Mouse (Mus musculus): ENCODE measurements around the gene H2-T23.
A peak's percentile ranks its signal among the peaks of the same experiment; 100 is the strongest.

Gene H2-T23

GRCm38 (mm10) chr17:35980363-35980754 is 52.3 kb downstream of the H2-T23 start:
- peak; percentile 69 for DNase-seq
